Mouse (Mus musculus): ENCODE data around the gene Spint4.

Gene Spint4

GRCm38 (mm10) chr2:164705991-164706390 lies 7.7 kb downstream of the Spint4 start:
- no peak for TF ChIP-seq GATA4 (IDR thresholded peaks at IDR 0.05; ENCODE audit: insufficient replicate concordance, low read length)

- no peak for TF ChIP-seq GATA4 (IDR thresholded peaks at IDR 0.05; ENCODE audit: insufficient replicate concordance, low read length)
These were observed 16.7 kb downstream of the Spint4 start, which contains the start of gene Spint5 for GRCm38 (mm10) chr2:164715005-164715404. Spint5 (plus strand) TSS chr2:164715305.

- TF ChIP-seq GATA4 (IDR thresholded peaks at IDR 0.05; ENCODE audit: insufficient replicate concordance, low read length) = no peak
These were observed 25.0 kb downstream of the Spint4 start for GRCm38 (mm10) chr2:164723276-164723675.

DNA sequence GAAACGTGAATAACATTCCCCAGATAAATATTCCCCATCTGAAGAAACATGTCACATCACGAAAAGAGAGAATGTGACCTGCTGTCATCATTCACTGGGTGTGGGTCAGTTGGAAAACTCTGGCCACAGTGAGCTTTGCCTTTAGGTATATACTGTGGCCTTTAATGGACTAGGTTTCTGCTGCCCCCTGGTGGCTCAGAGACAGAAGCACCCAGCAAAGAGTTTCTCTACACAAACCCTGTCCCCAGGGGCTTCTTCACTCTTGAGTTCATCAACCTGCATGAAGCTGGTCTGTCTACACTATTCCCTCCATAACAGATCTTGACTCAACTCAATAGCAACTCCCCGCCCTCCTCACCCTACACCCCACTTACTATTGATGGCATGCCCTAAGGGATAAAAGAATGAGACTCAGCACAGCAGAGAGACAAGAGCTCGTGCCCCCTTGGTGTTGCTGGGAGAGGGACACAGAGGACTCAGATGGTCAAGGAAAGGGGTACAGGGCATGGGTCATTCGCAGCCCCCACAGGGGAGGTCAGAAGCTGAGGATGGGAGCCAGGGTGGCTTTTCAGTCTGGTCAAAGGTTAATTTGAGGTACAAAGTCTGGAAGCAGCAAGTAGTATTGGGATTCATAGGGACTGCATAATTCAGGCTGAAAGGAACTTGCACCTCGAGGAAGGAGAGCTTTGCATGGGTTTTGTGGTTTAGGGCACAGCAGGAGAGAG lies 27.8 kb downstream of the Spint4 start:
- no peak for TF ChIP-seq GATA4 (IDR thresholded peaks at IDR 0.05; ENCODE audit: insufficient replicate concordance, low read length)

GRCm38 (mm10) chr2:164731719-164732118 lies 33.4 kb downstream of the Spint4 start:
- no peak for TF ChIP-seq GATA4 (IDR thresholded peaks at IDR 0.05; ENCODE audit: insufficient replicate concordance, low read length)

- TF ChIP-seq GATA4 (IDR thresholded peaks at IDR 0.05; ENCODE audit: insufficient replicate concordance, low read length) = no peak
These were observed 35.0 kb downstream of the Spint4 start for GRCm38 (mm10) chr2:164733259-164733658.

DNA sequence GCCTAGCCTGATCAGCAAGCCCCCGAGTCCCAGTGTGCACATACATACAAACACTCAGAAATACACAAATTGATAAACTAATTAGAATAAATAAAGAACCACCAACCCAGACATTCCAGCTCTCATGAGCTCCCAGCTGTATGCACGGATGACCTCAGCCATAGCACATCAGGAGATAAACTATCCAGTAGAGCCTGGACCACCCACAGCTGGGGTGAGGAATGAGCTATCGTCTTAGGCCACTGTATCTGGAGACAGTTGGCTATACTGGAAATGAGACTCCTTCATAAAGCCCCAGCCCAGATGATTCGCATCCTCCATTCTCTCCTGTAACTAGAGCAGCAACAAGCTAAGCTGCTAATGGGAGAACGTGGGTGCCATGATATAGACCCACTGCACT lies 36.5 kb downstream of the Spint4 start:
- no peak for TF ChIP-seq GATA4 (IDR thresholded peaks at IDR 0.05; ENCODE audit: insufficient replicate concordance, low read length)

DNA sequence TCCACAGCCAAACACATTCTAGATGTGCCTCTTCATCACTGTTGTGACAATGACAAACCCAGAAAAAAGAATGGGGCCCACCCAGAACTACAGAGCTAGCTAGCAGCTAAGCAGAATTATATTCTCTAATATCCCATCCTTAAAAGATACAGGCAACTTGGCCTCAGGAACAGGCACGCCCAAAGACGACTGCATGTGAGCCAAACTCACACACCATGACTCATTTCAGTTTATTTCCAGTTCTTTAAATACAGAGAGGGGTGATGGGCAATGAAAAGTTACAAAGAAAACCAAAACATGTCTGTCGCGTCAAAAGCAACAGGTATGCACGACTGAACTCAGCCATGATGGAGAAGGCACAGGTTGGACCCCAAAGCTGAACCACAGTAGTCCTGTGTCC lies 37.1 kb downstream of the Spint4 start:
- no peak for TF ChIP-seq GATA4 (IDR thresholded peaks at IDR 0.05; ENCODE audit: insufficient replicate concordance, low read length)

GRCm38 (mm10) chr2:164737377-164738090 lies 39.2 kb downstream of the Spint4 start:
- TF ChIP-seq GATA4 (IDR thresholded peaks at IDR 0.05; ENCODE audit: insufficient replicate concordance, low read length) = no peak

GRCm38 (mm10) chr2:164739876-164740275 lies 41.6 kb downstream of the Spint4 start:
- no peak for TF ChIP-seq GATA4 (IDR thresholded peaks at IDR 0.05; ENCODE audit: insufficient replicate concordance, low read length)

GRCm38 (mm10) chr2:164744987-164745386 lies 46.7 kb downstream of the Spint4 start:
- TF ChIP-seq GATA4 (IDR thresholded peaks at IDR 0.05; ENCODE audit: insufficient replicate concordance, low read length) = no peak

- TF ChIP-seq GATA4 (IDR thresholded peaks at IDR 0.05; ENCODE audit: insufficient replicate concordance, low read length) = no peak; the same call in 1 of the 2 replicates
These were observed 47.7 kb downstream of the Spint4 start, which contains the start of the genes Wfdc3 and Dnttip1 for GRCm38 (mm10) chr2:164745843-164746479. Wfdc3 (minus strand) TSS chr2:164745931. Dnttip1 (plus strand) TSS chr2:164745983.

DNA sequence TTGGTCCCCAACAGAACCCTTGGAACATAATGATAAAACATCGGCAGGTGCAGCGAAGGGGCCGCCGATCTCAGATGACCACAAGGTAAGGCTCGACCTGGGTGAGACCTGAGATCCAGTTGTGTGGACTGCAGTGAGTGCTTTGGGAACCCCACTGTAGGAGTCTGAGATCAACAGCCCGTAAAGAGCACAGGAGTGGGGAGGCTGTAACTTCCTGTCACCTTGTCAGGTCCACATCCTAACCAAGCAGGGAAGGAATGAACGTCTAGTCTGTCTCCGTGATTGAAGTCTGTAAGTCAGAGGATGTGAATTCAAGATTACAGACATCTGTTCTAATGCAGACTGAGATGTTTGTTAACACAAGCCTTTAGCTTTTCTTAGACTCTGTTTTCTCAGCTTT lies 48.4 kb downstream of the Spint4 start:
- no peak for TF ChIP-seq GATA4 (IDR thresholded peaks at IDR 0.05; ENCODE audit: insufficient replicate concordance, low read length)

- no peak for TF ChIP-seq GATA4 (IDR thresholded peaks at IDR 0.05; ENCODE audit: insufficient replicate concordance, low read length)
These were observed 49.9 kb downstream of the Spint4 start for GRCm38 (mm10) chr2:164748191-164748590.

- no peak for TF ChIP-seq GATA4 (IDR thresholded peaks at IDR 0.05; ENCODE audit: insufficient replicate concordance, low read length)
These were observed 50.7 kb downstream of the Spint4 start for GRCm38 (mm10) chr2:164748991-164749390.

Data from liver, adult (tissue).